Mouse (Mus musculus) CH12.LX (cell line): Measurements from ENCODE around the gene Cxcr5.

ENCODE experiments used
- BHLHE40 ChIP-seq: IDR thresholded peaks from 2 replicates; pipeline ENCODE4 v1.6.1; 2011; ENCODE audit warnings: mild to moderate bottlenecking, low read depth, low read length, improper control_type of control experiment
- CTCF ChIP-seq, 2 experiments: IDR thresholded peaks in 1 of 2; conservative IDR thresholded peaks in 1 of 2; 2 replicates each; pipeline ENCODE4 v1.5.1; 2011 to 2012; ENCODE audit warnings: low read depth in 2 of 2, low read length in 2 of 2, improper control_type of control experiment in 1 of 2, inconsistent platforms in 1 of 2, mild to moderate bottlenecking in 1 of 2, moderate library complexity in 1 of 2
- EP300 ChIP-seq: IDR thresholded peaks from 2 replicates; pipeline ENCODE4 v1.6.1; 2011; ENCODE audit warnings: low read length, improper control_type of control experiment
- POLR2A ChIP-seq: IDR thresholded peaks from 2 replicates; pipeline ENCODE4 v1.6.1; 2011; ENCODE audit warnings: low read depth, mild to moderate bottlenecking, improper control_type of control experiment, low read length

DNA sequence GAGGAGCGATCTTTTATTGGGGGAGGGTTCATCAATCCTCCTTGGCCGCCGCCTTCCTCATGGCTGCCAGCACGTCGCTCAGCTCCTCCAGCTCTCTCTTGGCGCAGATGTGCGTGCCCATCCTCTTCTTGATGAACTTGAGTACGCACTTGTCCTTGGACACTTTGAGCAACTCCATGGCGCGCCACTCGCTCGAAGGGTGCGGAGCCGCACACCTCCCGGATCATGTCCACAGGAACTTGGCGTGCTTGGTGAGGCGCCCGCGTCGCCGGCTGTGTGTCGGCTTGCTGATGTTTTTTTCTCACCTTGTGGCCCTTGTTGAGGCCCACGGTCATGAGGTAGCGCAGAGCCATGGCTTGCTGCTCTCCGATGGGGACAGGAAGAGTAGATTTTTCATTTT, 48.7 kb upstream of the Cxcr5 start:
- TF ChIP-seq POLR2A (no peak), EP300 (no peak), CTCF (conservative IDR thresholded peaks at IDR 0.05 in 1 of 2, IDR thresholded peaks at IDR 0.05 in 1 of 2; ENCODE audit: low read depth in 2 of 2, low read length in 2 of 2) (no peak), BHLHE40 (no peak)
